Mouse (Mus musculus) adrenal gland, postnatal 10 days (tissue): Measurements from ENCODE around the gene Trp53. TPM values are rescaled to one million over a fixed set of nuclear protein-coding genes. Genes with fewer than 3 reads are reported as not detected.

Experiments
- DNase-seq: peaks from one replicate; pipeline ENCODE4 v3.0.0; 2021; ENCODE audit warnings: mixed read lengths
- total RNA-seq, 2 experiments: library from RNA; stranded (reverse); gene quantifications; 2 replicates each; pipeline ENCODE4 v1.2.3; 2021

The Trp53 gene
- total RNA-seq, 2 experiments from 2014 or later, result 59.9 to 75.9 TPM

- DNase-seq, result no peak
Measured at GRCm38 (mm10) chr11:69560896-69561854, 19.0 kb upstream of the Trp53 start.

GRCm38 (mm10) chr11:69563373-69563772 lies 16.8 kb upstream of the Trp53 start:
- DNase-seq, result no peak

- no peak for DNase-seq
Measured at GRCm38 (mm10) chr11:69564391-69564790, 15.8 kb upstream of the Trp53 start.

- no peak for DNase-seq
Measured at GRCm38 (mm10) chr11:69565131-69565530, 15.0 kb upstream of the Trp53 start.

GRCm38 (mm10) chr11:69575220-69575619 lies 4.9 kb upstream of the Trp53 start:
- peak; percentile 21 for DNase-seq

GRCm38 (mm10) chr11:69576307-69576706 lies 3.9 kb upstream of the Trp53 start:
- no peak for DNase-seq

GRCm38 (mm10) chr11:69578301-69578700 lies 1.9 kb upstream of the Trp53 start:
- no peak for DNase-seq

- DNase-seq, result peak; percentile 97
Measured at GRCm38 (mm10) chr11:69579128-69580017, 786 bp upstream of the Trp53 start.

- no peak for DNase-seq
Measured at GRCm38 (mm10) chr11:69580572-69581146, 500 bp downstream of the Trp53 start.

GRCm38 (mm10) chr11:69581147-69581688 lies 1.1 kb downstream of the Trp53 start:
- peak; percentile 94 for DNase-seq

GRCm38 (mm10) chr11:69581814-69582213 lies 1.7 kb downstream of the Trp53 start:
- DNase-seq, result no peak

- DNase-seq, result no peak
Measured at GRCm38 (mm10) chr11:69582230-69582805, 2.2 kb downstream of the Trp53 start.

- DNase-seq, result no peak
Measured at GRCm38 (mm10) chr11:69584008-69584407, 3.8 kb downstream of the Trp53 start.

- no peak for DNase-seq
Measured at GRCm38 (mm10) chr11:69584937-69585336, 4.8 kb downstream of the Trp53 start.

GRCm38 (mm10) chr11:69585718-69586325 lies 5.7 kb downstream of the Trp53 start:
- no peak for DNase-seq

GRCm38 (mm10) chr11:69589207-69589834 lies 9.2 kb downstream of the Trp53 start:
- DNase-seq, result no peak

GRCm38 (mm10) chr11:69590622-69591021 lies 10.5 kb downstream of the Trp53 start:
- DNase-seq, result no peak

GRCm38 (mm10) chr11:69591424-69591823 lies 11.3 kb downstream of the Trp53 start:
- DNase-seq, result no peak

GRCm38 (mm10) chr11:69591899-69592637 lies 11.9 kb downstream of the Trp53 start:
- no peak for DNase-seq

- no peak for DNase-seq
Measured at GRCm38 (mm10) chr11:69592799-69593198, 12.6 kb downstream of the Trp53 start.
